Mouse (Mus musculus) 3T3-L1 (cell line): ENCODE data around the gene Ccdc170.
"Not testable (repeated sequence)": the region's sequence is repeated elsewhere in the genome, so short reads cannot be mapped to it uniquely, and the experiment has no call there.

Experiments
- DNase-seq: peaks from one replicate; pipeline ENCODE4 v3.0.0-alpha.2; 2015; ENCODE audit warnings: low read depth, low spot score

Ccdc170 gene

GRCm38 (mm10) chr10:4598916-4599315 lies 116.6 kb downstream of the Ccdc170 start:
- no peak for DNase-seq

GRCm38 (mm10) chr10:4599591-4599990 lies 117.3 kb downstream of the Ccdc170 start:
- no peak for DNase-seq

- no peak for DNase-seq
Observed at GRCm38 (mm10) chr10:4600796-4601474, 118.6 kb downstream of the Ccdc170 start.

- not testable (repeated sequence) for DNase-seq
Observed at GRCm38 (mm10) chr10:4601612-4602011, 119.3 kb downstream of the Ccdc170 start.

GRCm38 (mm10) chr10:4602466-4602865 lies 120.2 kb downstream of the Ccdc170 start:
- DNase-seq, result no peak

- no peak for DNase-seq
Observed at GRCm38 (mm10) chr10:4604527-4605209, 122.4 kb downstream of the Ccdc170 start.

- peak; percentile 55 for DNase-seq
Observed at GRCm38 (mm10) chr10:4610234-4610633, 127.9 kb downstream of the Ccdc170 start.

- DNase-seq, result no peak
Observed at GRCm38 (mm10) chr10:4611386-4612155, 129.3 kb downstream of the Ccdc170 start, which contains the start of gene Esr1. Gene Esr1 (plus strand): TSS chr10:4611593.
